Mouse (Mus musculus) bone marrow, adult 2 months (tissue): ENCODE measurements at regions not wholly inside any gene's neighbourhood (a gene's known extent, or its start where the extent isn't known, plus 50 kb on each side); places are given as distances from the start of the nearest gene placed in this dataset.

Experiments
- CTCF ChIP-seq: fragments of 200-500 bp; IDR thresholded peaks from 2 replicates; pipeline ENCODE4 v1.5.1; 2011; ENCODE audit warnings: low read length, control low read depth; ENCODE audit not compliant: control insufficient read depth, insufficient read depth
- POLR2A ChIP-seq: fragments of 200-500 bp; IDR thresholded peaks from 2 replicates; pipeline ENCODE4 v1.6.1; 2011; ENCODE audit warnings: low read depth, mild to moderate bottlenecking, control low read depth, low read length, borderline replicate concordance; ENCODE audit not compliant: control insufficient read depth

DNA sequence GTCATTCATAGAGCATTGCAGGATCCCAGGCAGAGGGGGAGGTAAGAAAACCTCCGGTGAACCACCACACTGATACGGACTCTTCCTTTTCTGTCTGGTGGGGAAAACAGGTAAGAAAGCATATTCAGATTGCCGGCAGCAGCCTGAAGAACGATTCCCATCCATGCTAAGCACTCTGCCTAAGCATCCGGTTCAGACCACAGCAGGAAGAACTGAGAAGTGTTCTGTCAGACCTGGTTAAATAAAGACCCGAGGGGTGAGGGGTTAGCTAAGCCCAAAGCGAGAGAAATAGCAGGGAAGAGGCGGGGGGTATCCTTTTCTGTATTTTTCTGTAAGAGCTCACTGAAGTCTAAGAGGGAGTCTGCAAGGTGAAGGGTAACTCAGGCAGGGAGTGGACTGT lies 342.1 kb downstream of the Rapgef2 start:
- no peak for TF ChIP-seq CTCF
- TF ChIP-seq POLR2A, result no peak
